Comparison of ENCODE assay signal across 8 mouse cellular contexts in the genomic region with DNA sequence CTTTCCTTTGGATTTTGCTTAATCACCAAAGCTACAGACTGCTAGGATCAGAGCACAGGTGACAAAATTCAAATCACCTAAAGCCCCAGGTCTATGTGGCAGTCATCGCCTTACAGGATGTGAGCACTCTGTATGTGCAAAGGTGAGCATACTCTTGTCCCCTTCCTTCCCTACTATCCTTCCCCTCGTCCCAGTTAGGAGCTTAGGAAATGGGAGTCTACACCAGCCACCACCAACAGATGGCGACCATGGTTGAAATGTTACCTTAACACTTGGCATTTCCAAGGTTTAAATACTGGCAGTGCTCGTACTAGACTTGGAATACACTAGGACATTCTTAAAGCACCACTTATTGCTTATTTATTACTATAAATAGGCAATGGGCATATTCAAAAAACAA.
DNase-seq lines count a peak whose midpoint lies in the region; ATAC-seq and TF ChIP-seq lines count a peak whose summit lies in the region.

No protein-coding gene starts in this region.

- H3K9ac ChIP-seq in hindbrain, embryonic 15.5 days: no peak overlapping the region
- no peak overlapping the region for H3K9ac ChIP-seq in hindbrain, embryonic 12.5 days

- peak; percentile 12; the same call in 1 of the 2 replicates for TF ChIP-seq CTCF in G1E (IDR thresholded peaks at IDR 0.05; ENCODE audit: low read depth, low read length)
- TF ChIP-seq CTCF in brain, embryonic 14.5 days (IDR thresholded peaks at IDR 0.05; ENCODE audit: borderline replicate concordance, extremely low read depth, insufficient read depth, insufficient read length): peak; percentile 64; the same call in 1 of the 2 replicates

- WGBS in hindbrain, embryonic 15.5 days: 28% methylated on average over 4 of the region's 4 CpGs
- WGBS in hindbrain, embryonic 12.5 days: 31% methylated on average over 4 of the region's 4 CpGs

- H3K4me3 ChIP-seq in hindbrain, embryonic 15.5 days: no peak overlapping the region
- H3K4me3 ChIP-seq in hindbrain, embryonic 12.5 days: no peak overlapping the region
- no peak overlapping the region for H3K4me3 ChIP-seq in G1E (ENCODE audit: low read depth, low read length)

- DNase-seq in G1E (ENCODE audit: low spot score): no peak
- DNase-seq in brain, embryonic 14.5 days (ENCODE audit: low read depth): peak; percentile 82
- peak; percentile 58 for DNase-seq in kidney, adult 18-20 months
- peak; percentile 65 for DNase-seq in lung, postnatal 14 days
- DNase-seq in natural killer cell, adult 2 months (ENCODE audit: low spot score in 2 of 2): no peak
- no peak for DNase-seq in spleen, postnatal 14 days (ENCODE audit: low spot score in 2 of 2)

- no peaks in the 10 kb centered on the region for H3K9me3 ChIP-seq in hindbrain, embryonic 15.5 days
- H3K9me3 ChIP-seq in hindbrain, embryonic 12.5 days (replicated peaks): no peaks in the 10 kb centered on the region
- H3K9me3 ChIP-seq in G1E (replicated peaks): no peaks in the 10 kb centered on the region

- H3K4me1 ChIP-seq in hindbrain, embryonic 15.5 days (replicated peaks): peaks cover 46% of the 10 kb centered on the region
- H3K4me1 ChIP-seq in hindbrain, embryonic 12.5 days: peaks cover 38% of the 10 kb centered on the region
- peaks cover 39% of the 10 kb centered on the region for H3K4me1 ChIP-seq in G1E (ENCODE audit: insufficient read depth, low read depth, low read length)

- no peak overlapping the region for H3K4me2 ChIP-seq in hindbrain, embryonic 15.5 days
- H3K4me2 ChIP-seq in hindbrain, embryonic 12.5 days (replicated peaks): no peak overlapping the region

- H3K27me3 ChIP-seq in hindbrain, embryonic 15.5 days: no peaks in the 10 kb centered on the region
- no peaks in the 10 kb centered on the region for H3K27me3 ChIP-seq in hindbrain, embryonic 12.5 days
- no peaks in the 10 kb centered on the region for H3K27me3 ChIP-seq in G1E (ENCODE audit: insufficient read depth, low read length)

- no peak overlapping the region for H3K27ac ChIP-seq in hindbrain, embryonic 15.5 days (replicated peaks)
- H3K27ac ChIP-seq in hindbrain, embryonic 12.5 days: no peak overlapping the region

- no peak for TF ChIP-seq POLR2A in brain, embryonic 14.5 days (IDR thresholded peaks at IDR 0.05; ENCODE audit: borderline replicate concordance, extremely low read depth, insufficient read depth, insufficient read length, poor library complexity, severe bottlenecking)

- no peaks in the 10 kb centered on the region for H3K36me3 ChIP-seq in hindbrain, embryonic 15.5 days
- no peaks in the 10 kb centered on the region for H3K36me3 ChIP-seq in hindbrain, embryonic 12.5 days
- peaks cover 72% of the 10 kb centered on the region for H3K36me3 ChIP-seq in G1E (replicated peaks)

- ATAC-seq in hindbrain, embryonic 15.5 days (ENCODE audit: low FRiP score, low read depth): 0 out of 2 replicates have a peak, but pooled peaks have one; percentile 52
- ATAC-seq in hindbrain, embryonic 12.5 days (ENCODE audit: low FRiP score): no peak
- ATAC-seq in G1E (ENCODE audit: extremely low read depth, insufficient number of reproducible peaks, low FRiP score, poor library complexity, severe bottlenecking): no peak

Comparison
In these comparisons a context has a peak if more than half of its experiments do, and no peak if none do; other contexts are left out.
1. DNase-seq: peak in brain, embryonic 14.5 days (single experiment), kidney, adult 18-20 months (single experiment) and lung, postnatal 14 days (single experiment); none in G1E (single experiment), natural killer cell, adult 2 months (0 of 2) and spleen, postnatal 14 days (0 of 2).